Mouse (Mus musculus): ENCODE results near the gene March6. TPM values are rescaled to one million over a fixed set of nuclear protein-coding genes. Genes with fewer than 3 reads are reported as not detected.

The March6 gene
- polyA plus RNA-seq, 1 experiment from 2014 or later, result 12.9 TPM

- Histone ChIP-seq H3K4me2 (replicated peaks; ENCODE audit: low read depth) (no peak overlapping the region), H3K9ac (ENCODE audit: low read length) (no peak overlapping the region), H3K36me3 (ENCODE audit: control insufficient read depth, insufficient read depth, low read length) (no peaks in the 10 kb centered on the region), H3K4me1 (replicated peaks; ENCODE audit: control insufficient read depth, insufficient read depth) (0 out of 2 replicates have a peak, but pooled peaks cover 3% of the 10 kb centered on the region), H3K27me3 (ENCODE audit: control insufficient read depth, insufficient read depth, low read length) (no peaks in the 10 kb centered on the region), H3K27ac (replicated peaks) (no peak overlapping the region), H3K4me3 (ENCODE audit: low read depth, low read length) (no peak overlapping the region), H3K9me3 (ENCODE audit: control insufficient read depth, low read length) (no peaks in the 10 kb centered on the region)
- 78% methylated on average over 7 of the region's 7 CpGs for WGBS
- TF ChIP-seq EP300 (optimal IDR thresholded peaks at IDR 0.05), result no peak
- no peak for TF ChIP-seq CTCF (IDR thresholded peaks at IDR 0.05; ENCODE audit: low read depth)
- no peak for ATAC-seq (ENCODE audit: low FRiP score, low TSS enrichment)
- no peak for DNase-seq (ENCODE audit: low spot score)
These were observed 3.8 kb upstream of the March6 start for GRCm38 (mm10) chr15:31534421-31535258.

- no peaks in the 10 kb centered on the region for H3K27me3 ChIP-seq (ENCODE audit: control insufficient read depth, insufficient read depth, low read length)
- H3K9me3 ChIP-seq (ENCODE audit: control insufficient read depth, low read length), result no peaks in the 10 kb centered on the region
- H3K9ac ChIP-seq (ENCODE audit: low read length), result no peak overlapping the region
- no peak overlapping the region for H3K27ac ChIP-seq (replicated peaks)
- DNase-seq (ENCODE audit: low spot score), result no peak
- no peaks in the 10 kb centered on the region for H3K36me3 ChIP-seq (ENCODE audit: control insufficient read depth, insufficient read depth, low read length)
- no peak for ATAC-seq (ENCODE audit: low FRiP score, low TSS enrichment)
- WGBS, result 86% methylated on average over 2 of the region's 2 CpGs
- peaks cover 6% of the 10 kb centered on the region; the same call in 1 of the 2 replicates for H3K4me1 ChIP-seq (replicated peaks; ENCODE audit: control insufficient read depth, insufficient read depth)
- TF ChIP-seq CTCF (IDR thresholded peaks at IDR 0.05; ENCODE audit: low read depth) (no peak), EP300 (optimal IDR thresholded peaks at IDR 0.05) (no peak)
- no peak overlapping the region for H3K4me2 ChIP-seq (replicated peaks; ENCODE audit: low read depth)
- no peak overlapping the region for H3K4me3 ChIP-seq (ENCODE audit: low read depth, low read length)
These were observed 2.7 kb upstream of the March6 start for GRCm38 (mm10) chr15:31533529-31533928.

GRCm38 (mm10) chr15:31532331-31533021, 1.6 kb upstream of the March6 start:
- ATAC-seq (ENCODE audit: low FRiP score, low TSS enrichment) (no peak), DNase-seq (ENCODE audit: low spot score) (no peak)
- Histone ChIP-seq H3K9me3 (ENCODE audit: control insufficient read depth, low read length) (no peaks in the 10 kb centered on the region), H3K4me3 (ENCODE audit: low read depth, low read length) (no peak overlapping the region), H3K4me1 (replicated peaks; ENCODE audit: control insufficient read depth, insufficient read depth) (peaks cover 6% of the 10 kb centered on the region; the same call in 1 of the 2 replicates), H3K4me2 (replicated peaks; ENCODE audit: low read depth) (no peak overlapping the region), H3K27ac (replicated peaks) (no peak overlapping the region), H3K36me3 (ENCODE audit: control insufficient read depth, insufficient read depth, low read length) (no peaks in the 10 kb centered on the region), H3K27me3 (ENCODE audit: control insufficient read depth, insufficient read depth, low read length) (no peaks in the 10 kb centered on the region), H3K9ac (ENCODE audit: low read length) (no peak overlapping the region)
- WGBS, result 100% methylated on average over 2 of the region's 2 CpGs
- TF ChIP-seq EP300 (optimal IDR thresholded peaks at IDR 0.05) (no peak), CTCF (IDR thresholded peaks at IDR 0.05; ENCODE audit: low read depth) (no peak)

- TF ChIP-seq CTCF (IDR thresholded peaks at IDR 0.05; ENCODE audit: low read depth) (no peak), EP300 (optimal IDR thresholded peaks at IDR 0.05) (no peak)
- no peaks in the 10 kb centered on the region for H3K9me3 ChIP-seq (ENCODE audit: control insufficient read depth, low read length)
- peaks cover 6% of the 10 kb centered on the region; the same call in 1 of the 2 replicates for H3K4me1 ChIP-seq (replicated peaks; ENCODE audit: control insufficient read depth, insufficient read depth)
- no peak for ATAC-seq (ENCODE audit: low FRiP score, low TSS enrichment)
- H3K4me3 ChIP-seq (ENCODE audit: low read depth, low read length), result peak overlapping the region; percentile 86
- H3K4me2 ChIP-seq (replicated peaks; ENCODE audit: low read depth), result peak overlapping the region; percentile 72
- H3K9ac ChIP-seq (ENCODE audit: low read length), result peak overlapping the region; percentile 93
- WGBS, result 18% methylated on average over 16 of the region's 16 CpGs
- H3K27ac ChIP-seq (replicated peaks), result peak overlapping the region; percentile 97
- H3K36me3 ChIP-seq (ENCODE audit: control insufficient read depth, insufficient read depth, low read length), result no peaks in the 10 kb centered on the region
- no peak for DNase-seq (ENCODE audit: low spot score)
- no peaks in the 10 kb centered on the region for H3K27me3 ChIP-seq (ENCODE audit: control insufficient read depth, insufficient read depth, low read length)
These were observed 835 bp upstream of the March6 start for GRCm38 (mm10) chr15:31531446-31532330.

- peak overlapping the region; percentile 97 for H3K27ac ChIP-seq (replicated peaks)
- under 1% methylated on average over 51 of the region's 56 CpGs for WGBS
- peak; percentile 59 for ATAC-seq (ENCODE audit: low FRiP score, low TSS enrichment)
These were observed 818 bp downstream of the March6 start for GRCm38 (mm10) chr15:31529811-31530658.

More at GRCm38 (mm10) chr15:31529811-31530658, 818 bp downstream of the March6 start:
- Histone ChIP-seq H3K4me1 (replicated peaks; ENCODE audit: control insufficient read depth, insufficient read depth) (peaks cover 3% of the 10 kb centered on the region; the same call in 1 of the 2 replicates), H3K9me3 (ENCODE audit: control insufficient read depth, low read length) (no peaks in the 10 kb centered on the region), H3K36me3 (ENCODE audit: control insufficient read depth, insufficient read depth, low read length) (no peaks in the 10 kb centered on the region), H3K4me2 (replicated peaks; ENCODE audit: low read depth) (peak overlapping the region; percentile 75), H3K27me3 (ENCODE audit: control insufficient read depth, insufficient read depth, low read length) (no peaks in the 10 kb centered on the region), H3K4me3 (ENCODE audit: low read depth, low read length) (peak overlapping the region; percentile 86), H3K9ac (ENCODE audit: low read length) (peak overlapping the region; percentile 93)
- DNase-seq (ENCODE audit: low spot score), result peak; percentile 64
- no peak for TF ChIP-seq EP300 (optimal IDR thresholded peaks at IDR 0.05)
- no peak for TF ChIP-seq CTCF (IDR thresholded peaks at IDR 0.05; ENCODE audit: low read depth)
